Mouse (Mus musculus): ENCODE results near the gene Fbxl15.

DNA sequence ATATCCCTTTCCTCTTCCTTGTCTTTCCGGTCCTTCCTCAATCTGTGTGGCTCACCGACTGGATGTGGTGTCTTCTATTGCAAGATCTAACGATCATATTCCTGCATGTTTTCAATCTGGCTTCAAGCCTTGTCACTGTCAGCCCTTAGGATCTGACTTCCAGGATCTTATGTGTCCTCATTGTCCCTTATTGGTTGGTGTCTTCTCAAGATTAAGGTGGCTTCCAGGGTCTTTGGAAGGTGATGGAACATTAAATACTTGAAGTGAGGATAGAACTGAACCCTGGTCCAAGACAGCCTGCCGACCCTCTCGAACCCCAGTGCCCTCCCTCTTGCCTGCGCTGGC is 10.9 kb downstream of the Fbxl15 start:
- TF ChIP-seq CTCF (conservative IDR thresholded peaks at IDR 0.05; ENCODE audit: low read length) (no peak), POU5F1 (IDR thresholded peaks at IDR 0.05; ENCODE audit: borderline replicate concordance, low read length) (no peak)

Data from E14TG2a.4 (cell line).